Mouse (Mus musculus) intestine, postnatal 0 days (tissue): ENCODE results near the gene Bcl2. TPM values are rescaled to one million over a fixed set of nuclear protein-coding genes. Genes with fewer than 3 reads are reported as not detected.
"Not testable (repeated sequence)": the region's sequence is repeated elsewhere in the genome, so short reads cannot be mapped to it uniquely, and the experiment has no call there.

ENCODE experiments used
- ATAC-seq: fragments of 200-750 bp; cut with Nextera tagmentation; 2 replicates; pipeline ENCODE4 v1.8.0; 2017; ENCODE audit warnings: mild to moderate bottlenecking, moderate TSS enrichment, moderate library complexity
- H3K27ac ChIP-seq: fragments of 300-500 bp; sonication (generic); 2 replicates; pipeline ENCODE4 v1.5.1; 2014; ENCODE audit warnings: mild to moderate bottlenecking, low read depth, low read length, moderate library complexity
- H3K27me3 ChIP-seq: fragments of 300-500 bp; sonication (generic); replicated peaks from 2 replicates; pipeline ENCODE4 v1.6.1; 2014; ENCODE audit warnings: low read length, mixed read lengths; ENCODE audit not compliant: control insufficient read depth, insufficient read depth
- H3K36me3 ChIP-seq: fragments of 300-500 bp; sonication (generic); 2 replicates; pipeline ENCODE4 v1.6.1; 2014; ENCODE audit warnings: mild to moderate bottlenecking, moderate library complexity; ENCODE audit not compliant: control insufficient read depth, insufficient read depth
- H3K4me1 ChIP-seq: fragments of 300-500 bp; sonication (generic); replicated peaks from 2 replicates; pipeline ENCODE4 v1.6.1; 2014; ENCODE audit warnings: antibody characterized with exemption, low read length, mixed read lengths; ENCODE audit not compliant: control insufficient read depth, insufficient read depth
- H3K4me2 ChIP-seq: fragments of 300-500 bp; sonication (generic); replicated peaks from 2 replicates; pipeline ENCODE4 v1.6.1; 2014; ENCODE audit warnings: low read depth, mild to moderate bottlenecking, moderate library complexity
- H3K4me3 ChIP-seq: fragments of 300-500 bp; sonication (generic); 2 replicates; pipeline ENCODE4 v1.5.1; 2014; ENCODE audit warnings: low read depth, low read length
- H3K9ac ChIP-seq: fragments of 300-500 bp; sonication (generic); 2 replicates; pipeline ENCODE4 v1.6.1; 2014; ENCODE audit warnings: mild to moderate bottlenecking, low read depth, low read length
- H3K9me3 ChIP-seq: fragments of 300-500 bp; sonication (generic); 2 replicates; pipeline ENCODE4 v1.6.1; 2016; ENCODE audit warnings: mixed run types; ENCODE audit not compliant: control insufficient read depth
- CTCF ChIP-seq: sonication (generic); IDR thresholded peaks from 2 replicates; pipeline ENCODE4 v1.5.1; 2016; ENCODE audit warnings: low read depth, mild to moderate bottlenecking, control low read depth, antibody characterized with exemption, moderate library complexity
- WGBS: fragments of 180-500 bp; shearing (Covaris S2); extraction: QIAGEN DNeasy Blood & Tissue Kit; methylation state at CpG from one replicate; pipeline ENCODE4 v1.1.7; 2014; 5-methylcytosine and 5-hydroxymethylcytosine counted together
- polyA plus RNA-seq: library from polyadenylated mRNA; unstranded; fragments of >200 nt; fragmentation: Nextera tagmentation; extraction: Ambion mirVana; gene quantifications from 2 replicates; pipeline ENCODE4 v1.2.1, GENCODE M21; 2015

Bcl2 gene
- polyA plus RNA-seq, 1 experiment from 2014 or later = 3.4 TPM

GRCm38 (mm10) chr1:106736211-106736610, 22.1 kb upstream of the Bcl2 start:
- Histone ChIP-seq H3K27me3 (no peaks in the 10 kb centered on the region), H3K9ac (no peak overlapping the region), H3K4me2 (no peak overlapping the region), H3K9me3 (no peaks in the 10 kb centered on the region), H3K4me1 (no peaks in the 10 kb centered on the region), H3K27ac (no peak overlapping the region), H3K36me3 (peaks cover 44% of the 10 kb centered on the region), H3K4me3 (no peak overlapping the region)
- no peak for ATAC-seq
- WGBS = 94% methylated on average over 8 of the region's 8 CpGs
- TF ChIP-seq CTCF = no peak

- TF ChIP-seq CTCF = peak; percentile 80
- ATAC-seq = no peak
- Histone ChIP-seq H3K27me3 (no peaks in the 10 kb centered on the region), H3K36me3 (peaks cover 42% of the 10 kb centered on the region), H3K27ac (no peak overlapping the region), H3K9me3 (no peaks in the 10 kb centered on the region), H3K4me3 (no peak overlapping the region), H3K9ac (no peak overlapping the region), H3K4me2 (no peak overlapping the region), H3K4me1 (no peaks in the 10 kb centered on the region)
- 56% methylated on average over 2 of the region's 2 CpGs for WGBS
These were observed 21.5 kb upstream of the Bcl2 start for GRCm38 (mm10) chr1:106735586-106735985.

- no peak overlapping the region for H3K4me3 ChIP-seq
- H3K4me2 ChIP-seq = no peak overlapping the region
- no peak overlapping the region for H3K27ac ChIP-seq
- no peaks in the 10 kb centered on the region; the same call in 1 of the 2 replicates for H3K36me3 ChIP-seq
- no peak for ATAC-seq
- H3K9ac ChIP-seq = no peak overlapping the region
- H3K9me3 ChIP-seq = no peaks in the 10 kb centered on the region
- 62% methylated on average over 5 of the region's 5 CpGs for WGBS
- TF ChIP-seq CTCF = no peak
- H3K4me1 ChIP-seq = no peaks in the 10 kb centered on the region
- H3K27me3 ChIP-seq = no peaks in the 10 kb centered on the region
These were observed 8.0 kb upstream of the Bcl2 start for GRCm38 (mm10) chr1:106722061-106722460.

GRCm38 (mm10) chr1:106717736-106718135, 3.7 kb upstream of the Bcl2 start:
- H3K4me2 ChIP-seq, H3K27ac ChIP-seq, H3K36me3 ChIP-seq, H3K9ac ChIP-seq, H3K27me3 ChIP-seq, H3K4me3 ChIP-seq, H3K4me1 ChIP-seq, H3K9me3 ChIP-seq, ATAC-seq: not testable (repeated sequence)
- WGBS = 67% methylated on average over 7 of the region's 7 CpGs

- Histone ChIP-seq H3K27me3 (no peaks in the 10 kb centered on the region), H3K9me3 (no peaks in the 10 kb centered on the region), H3K4me1 (0 out of 2 replicates have a peak, but pooled peaks cover 3% of the 10 kb centered on the region), H3K27ac (no peak overlapping the region), H3K36me3 (no peaks in the 10 kb centered on the region), H3K9ac (no peak overlapping the region), H3K4me3 (no peak overlapping the region), H3K4me2 (no peak overlapping the region)
- peak; percentile 94 for TF ChIP-seq CTCF
- 34% methylated on average over 7 of the region's 7 CpGs for WGBS
- no peak for ATAC-seq
These were observed 3.1 kb upstream of the Bcl2 start for GRCm38 (mm10) chr1:106717071-106717601.

GRCm38 (mm10) chr1:106716141-106716540, 2.1 kb upstream of the Bcl2 start:
- Histone ChIP-seq H3K4me2 (no peak overlapping the region), H3K9me3 (no peaks in the 10 kb centered on the region), H3K27me3 (no peaks in the 10 kb centered on the region), H3K27ac (no peak overlapping the region), H3K36me3 (no peaks in the 10 kb centered on the region), H3K9ac (no peak overlapping the region), H3K4me3 (no peak overlapping the region), H3K4me1 (0 out of 2 replicates have a peak, but pooled peaks cover 3% of the 10 kb centered on the region)
- 88% methylated on average over 3 of the region's 3 CpGs for WGBS
- no peak for ATAC-seq
- no peak for TF ChIP-seq CTCF
